Mouse (Mus musculus): ENCODE measurements around the gene Iars2.

GRCm38 (mm10) chr1:185308334-185308733 is 20.9 kb downstream of the Iars2 start:
- TF ChIP-seq POLR2A (IDR thresholded peaks at IDR 0.05; ENCODE audit: low read depth, low read length) (no peak), CTCF (IDR thresholded peaks at IDR 0.05; ENCODE audit: extremely low read depth, insufficient read length, insufficient replicate concordance, low read depth, low read length) (no peak)
